Mouse (Mus musculus) layer of hippocampus, adult 9-11 months (tissue): ENCODE measurements around the gene Grxcr1.

ENCODE experiments used
- DNase-seq: peaks from one replicate; pipeline ENCODE4 v3.0.0; 2022

The Grxcr1 gene

DNA sequence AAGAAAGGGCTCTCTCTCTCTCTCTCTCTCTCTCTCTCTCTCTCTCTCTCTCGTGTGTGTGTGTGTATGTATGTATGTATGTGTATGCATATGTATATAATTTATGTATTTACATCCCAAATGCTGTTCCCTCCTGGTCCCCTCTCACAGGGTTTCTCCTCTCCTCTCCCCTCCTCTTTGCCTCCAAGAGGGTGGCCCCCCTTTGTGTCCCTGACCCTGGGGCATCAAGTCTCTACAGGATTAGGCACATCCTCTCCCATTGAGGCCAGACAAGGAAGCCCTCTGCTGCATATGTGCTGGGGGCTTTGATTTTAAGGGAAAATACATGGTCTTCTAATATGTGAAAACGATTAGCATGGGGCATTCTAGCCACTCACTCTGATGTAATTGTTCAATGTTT is 61.5 kb downstream of the Grxcr1 start:
- no peak for DNase-seq

GRCm38 (mm10) chr5:68097665-68098624 is 66.3 kb downstream of the Grxcr1 start:
- peak; percentile 38 for DNase-seq

- peak; percentile 48 for DNase-seq
Measured at GRCm38 (mm10) chr5:68112430-68113036, 80.9 kb downstream of the Grxcr1 start.

DNA sequence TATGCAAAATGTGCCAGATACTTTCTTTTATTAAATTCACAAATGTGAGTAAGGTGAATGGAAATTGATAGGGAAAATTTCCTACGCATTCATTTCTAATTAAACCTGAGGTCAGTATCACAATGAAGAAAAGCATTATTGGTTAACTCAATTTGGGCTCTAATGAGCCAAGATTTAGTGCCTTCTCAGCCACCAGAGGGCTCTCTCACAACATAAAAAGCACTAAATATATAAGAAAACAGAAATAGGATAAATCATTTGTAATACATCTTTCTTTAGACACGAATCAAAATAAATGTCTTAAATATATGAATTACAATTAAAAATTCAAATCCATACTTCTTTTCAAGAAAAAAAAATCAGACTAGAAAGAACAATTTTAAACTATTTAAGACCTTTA is 89.2 kb downstream of the Grxcr1 start:
- DNase-seq, result no peak

DNA sequence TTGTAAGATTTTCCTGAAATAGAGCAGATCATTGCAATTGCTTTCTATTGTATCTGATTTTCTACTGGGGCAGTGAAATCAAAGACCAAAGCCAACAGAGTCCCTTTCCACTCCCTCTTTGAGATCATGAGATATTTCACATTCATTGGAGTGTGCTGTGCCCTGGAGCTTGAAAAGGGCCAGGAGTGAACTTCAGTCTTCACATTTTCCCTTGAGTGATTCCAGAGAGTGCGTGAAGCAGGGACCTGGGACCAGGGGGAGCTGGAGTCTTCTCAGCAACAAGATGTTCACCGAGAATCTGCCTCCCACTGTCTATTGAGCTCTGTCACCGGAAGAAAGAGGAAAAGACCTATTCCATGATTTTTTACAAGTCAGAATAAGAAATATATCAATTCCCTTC is 91.2 kb downstream of the Grxcr1 start:
- no peak for DNase-seq

DNA sequence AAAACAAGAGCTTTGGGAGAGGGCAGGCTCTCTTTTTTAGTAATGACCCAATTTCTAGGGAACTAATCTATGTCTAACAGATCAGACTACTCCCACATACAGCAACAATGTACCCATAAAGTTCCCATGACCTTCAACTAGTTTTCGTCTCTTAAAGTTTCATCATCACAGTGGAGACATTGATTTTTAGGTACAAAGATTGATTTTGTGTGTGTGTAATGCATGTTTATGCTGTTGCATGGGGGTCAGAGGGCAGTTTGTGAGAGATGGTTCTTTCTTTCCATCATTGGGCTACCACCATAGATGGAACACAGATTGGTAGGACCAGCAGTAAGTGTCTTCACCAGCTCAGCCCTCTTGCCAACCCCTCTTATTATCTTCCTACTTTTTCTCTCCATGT is 93.8 kb downstream of the Grxcr1 start:
- DNase-seq, result no peak

DNA sequence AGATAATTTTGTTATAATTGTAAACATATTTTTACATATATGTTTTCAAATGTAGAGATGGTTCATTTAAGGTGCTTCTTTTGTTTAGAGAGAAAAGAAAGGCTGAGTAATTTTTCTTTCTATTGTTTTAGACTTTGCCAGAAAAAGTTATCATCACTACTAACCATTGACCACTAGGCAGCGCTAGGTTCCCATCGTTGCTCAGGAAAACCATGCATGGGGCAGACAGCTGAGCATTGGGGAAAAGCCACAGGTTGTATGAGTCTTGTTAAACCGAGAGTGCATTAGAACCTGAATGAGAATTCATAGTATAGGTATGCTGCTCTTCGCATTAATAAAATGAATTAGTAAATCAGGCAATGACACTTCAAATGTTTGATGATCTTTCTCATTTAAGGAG is 96.8 kb downstream of the Grxcr1 start:
- peak; percentile 12 for DNase-seq

- no peak for DNase-seq
Measured at GRCm38 (mm10) chr5:68128821-68129608, 97.4 kb downstream of the Grxcr1 start.

DNA sequence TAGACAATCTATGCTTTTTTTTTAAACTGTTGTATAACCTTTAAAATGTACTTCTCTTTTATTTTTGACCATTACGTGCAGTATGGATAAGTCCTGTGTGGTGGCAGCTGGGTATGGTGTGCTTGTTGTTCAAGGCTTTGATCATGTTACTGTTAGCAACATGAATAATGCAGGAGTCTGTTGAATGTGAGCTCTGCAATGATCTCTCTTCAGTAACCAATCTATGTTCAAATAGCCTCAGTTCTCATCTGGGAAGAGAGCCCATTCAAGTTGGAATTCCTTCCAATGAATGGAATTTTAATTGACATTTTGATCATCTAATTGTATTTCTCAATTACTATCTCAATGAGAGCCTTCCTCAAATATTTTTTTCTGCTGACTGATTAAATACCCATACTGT is 115.2 kb downstream of the Grxcr1 start:
- no peak for DNase-seq

DNA sequence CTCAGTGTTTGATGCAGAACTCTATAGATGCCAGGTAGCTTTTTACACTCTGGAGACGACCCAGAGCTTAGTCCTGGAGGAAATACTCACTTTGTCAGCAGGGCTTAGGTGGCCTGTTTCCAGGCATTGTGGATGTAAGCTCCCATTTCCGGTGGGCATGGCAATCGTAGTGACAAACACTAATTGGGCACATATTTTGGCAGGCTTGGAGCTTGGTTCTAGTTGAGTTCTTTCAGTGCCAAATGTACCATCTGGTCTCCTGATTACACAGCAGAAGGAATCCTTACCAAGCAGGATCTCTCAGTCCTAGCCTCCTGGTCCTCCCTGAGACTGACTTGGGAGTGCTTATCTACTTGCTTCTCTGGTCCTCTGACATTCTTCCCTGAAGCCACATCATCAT is 118.3 kb downstream of the Grxcr1 start:
- peak; percentile 47 for DNase-seq

DNA sequence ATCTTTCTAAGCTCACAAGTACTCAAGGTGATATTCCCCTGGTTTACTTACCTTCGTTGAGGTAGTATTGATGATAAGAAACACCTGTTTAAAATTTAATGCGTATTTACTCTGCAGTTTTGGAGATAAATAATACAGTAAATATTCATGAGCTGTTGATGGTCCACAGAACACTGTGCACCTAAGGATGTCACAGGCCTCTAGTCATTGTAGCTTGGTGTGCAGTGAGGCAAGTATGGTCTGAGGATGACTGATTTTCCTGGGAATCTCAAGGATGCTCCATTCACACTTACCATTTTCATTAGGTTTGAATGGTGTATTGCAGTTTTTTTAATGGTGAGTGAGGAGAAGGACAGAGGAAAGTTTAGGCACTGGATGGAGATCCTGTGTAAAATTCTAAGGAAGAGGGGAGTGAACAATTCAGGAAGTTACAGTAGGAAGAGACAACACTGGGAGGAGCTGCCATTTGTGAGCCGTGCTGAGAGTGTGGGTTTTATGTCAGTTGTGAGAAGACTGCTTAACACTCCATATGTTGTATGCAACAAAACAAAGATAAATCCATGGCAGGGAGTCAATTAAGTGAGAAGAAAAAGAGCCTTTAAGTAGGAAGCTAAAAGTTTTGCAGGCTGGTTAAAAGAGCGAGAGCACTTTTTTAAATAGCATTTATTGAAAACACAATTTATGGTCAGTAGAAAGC is 118.9 kb downstream of the Grxcr1 start:
- no peak for DNase-seq

- DNase-seq, result no peak
Measured at GRCm38 (mm10) chr5:68162503-68162902, 130.9 kb downstream of the Grxcr1 start.

- DNase-seq, result no peak
Measured at GRCm38 (mm10) chr5:68165954-68166353, 134.3 kb downstream of the Grxcr1 start.
